Mouse (Mus musculus): ENCODE results near the gene Ppp3r2. TPM values are rescaled to one million over a fixed set of nuclear protein-coding genes. Genes with fewer than 3 reads are reported as not detected.

Gene Ppp3r2
- total and polyA plus RNA-seq, 3 experiments = 0.05 TPM; not detected in 2

DNA sequence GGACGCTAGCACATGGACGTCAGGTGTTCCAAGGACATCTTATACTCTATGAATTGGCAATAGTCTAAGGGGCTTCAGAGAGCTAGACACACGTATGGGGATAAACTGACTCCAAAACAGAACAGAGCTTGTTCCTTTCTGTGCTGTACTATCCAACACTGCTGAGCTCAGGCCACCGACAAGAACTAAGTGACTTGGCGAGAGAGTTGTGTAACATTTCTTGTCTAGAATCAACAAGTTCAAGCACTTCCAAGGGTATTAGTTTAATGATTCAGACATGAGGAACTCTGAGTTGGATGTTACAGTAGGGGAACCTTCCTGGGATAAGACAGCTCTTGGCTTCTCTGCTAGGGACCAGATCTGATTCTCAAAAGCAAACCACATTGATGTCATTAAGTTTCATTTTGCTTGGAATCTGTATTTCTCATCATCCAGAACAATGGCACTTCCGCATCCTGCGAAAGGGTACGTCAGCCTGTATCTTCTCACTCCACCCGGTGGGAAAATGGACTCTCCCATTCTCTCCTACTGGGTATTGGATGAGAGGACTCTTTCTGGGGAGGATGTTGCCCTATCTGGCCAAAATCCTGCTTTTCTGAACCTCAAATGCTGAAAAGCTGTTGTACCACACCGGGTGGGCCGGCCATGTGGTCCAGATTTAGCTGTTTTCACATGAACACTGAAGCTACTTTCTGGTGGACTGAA lies 1.5 kb downstream of the Ppp3r2 start:
- no peaks in the 10 kb centered on the region for H3K9me3 ChIP-seq (replicated peaks)
- no peaks in the 10 kb centered on the region for H3K4me1 ChIP-seq (ENCODE audit: insufficient read depth, low read depth, low read length)
- no peak for ATAC-seq (ENCODE audit: extremely low read depth, insufficient number of reproducible peaks, low FRiP score, poor library complexity, severe bottlenecking)
- H3K36me3 ChIP-seq (replicated peaks) = no peaks in the 10 kb centered on the region
- peaks cover 4% of the 10 kb centered on the region; the same call in 1 of the 2 replicates for H3K27me3 ChIP-seq (ENCODE audit: insufficient read depth, low read length)
- H3K4me3 ChIP-seq (ENCODE audit: low read depth, low read length) = no peak overlapping the region
- no peak for DNase-seq (ENCODE audit: low spot score)
- no peak for TF ChIP-seq GATA2 (IDR thresholded peaks at IDR 0.05; ENCODE audit: borderline replicate concordance, low read depth, low read length)
- no peak for TF ChIP-seq CTCF (IDR thresholded peaks at IDR 0.05; ENCODE audit: low read depth, low read length)
- no peak for TF ChIP-seq POLR2AphosphoS5 (IDR thresholded peaks at IDR 0.05; ENCODE audit: insufficient replicate concordance, low read depth, low read length)
- TF ChIP-seq GATA1 (IDR thresholded peaks at IDR 0.05; ENCODE audit: borderline replicate concordance, low read length) = no peak

DNA sequence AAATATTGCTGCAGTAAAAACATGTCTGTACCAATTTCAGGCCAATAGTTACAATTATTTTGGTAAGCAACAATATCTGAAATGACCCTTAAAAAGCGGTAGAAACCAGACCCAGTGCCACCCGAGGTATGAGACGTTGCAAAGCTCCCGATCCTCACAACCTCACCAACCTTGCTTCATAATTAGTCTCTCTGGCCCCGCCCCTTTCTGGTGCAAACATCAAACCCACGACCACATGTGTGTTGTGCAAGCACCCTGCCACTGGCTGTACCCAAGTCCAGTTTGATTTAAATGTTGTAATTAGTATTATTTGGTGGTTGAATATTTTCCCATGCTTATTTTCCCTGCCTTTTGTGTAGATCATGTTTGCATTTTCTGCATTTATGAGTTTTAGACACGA lies 5.0 kb downstream of the Ppp3r2 start:
- Histone ChIP-seq H3K9me3 (replicated peaks) (no peaks in the 10 kb centered on the region), H3K36me3 (replicated peaks) (no peaks in the 10 kb centered on the region), H3K4me3 (ENCODE audit: low read depth, low read length) (no peak overlapping the region), H3K4me1 (ENCODE audit: insufficient read depth, low read depth, low read length) (no peaks in the 10 kb centered on the region), H3K27me3 (ENCODE audit: insufficient read depth, low read length) (peaks cover 6% of the 10 kb centered on the region; the same call in 1 of the 2 replicates)
- DNase-seq (ENCODE audit: low spot score) (no peak), ATAC-seq (ENCODE audit: extremely low read depth, insufficient number of reproducible peaks, low FRiP score, poor library complexity, severe bottlenecking) (no peak)
- TF ChIP-seq TAL1 (conservative IDR thresholded peaks at IDR 0.05; ENCODE audit: low read depth, low read length) (no peak), GATA1 (IDR thresholded peaks at IDR 0.05; ENCODE audit: borderline replicate concordance, low read length) (no peak), POLR2AphosphoS5 (IDR thresholded peaks at IDR 0.05; ENCODE audit: insufficient replicate concordance, low read depth, low read length) (no peak), CTCF (IDR thresholded peaks at IDR 0.05; ENCODE audit: low read depth, low read length) (no peak), GATA2 (IDR thresholded peaks at IDR 0.05; ENCODE audit: borderline replicate concordance, low read depth, low read length) (no peak)

DNA sequence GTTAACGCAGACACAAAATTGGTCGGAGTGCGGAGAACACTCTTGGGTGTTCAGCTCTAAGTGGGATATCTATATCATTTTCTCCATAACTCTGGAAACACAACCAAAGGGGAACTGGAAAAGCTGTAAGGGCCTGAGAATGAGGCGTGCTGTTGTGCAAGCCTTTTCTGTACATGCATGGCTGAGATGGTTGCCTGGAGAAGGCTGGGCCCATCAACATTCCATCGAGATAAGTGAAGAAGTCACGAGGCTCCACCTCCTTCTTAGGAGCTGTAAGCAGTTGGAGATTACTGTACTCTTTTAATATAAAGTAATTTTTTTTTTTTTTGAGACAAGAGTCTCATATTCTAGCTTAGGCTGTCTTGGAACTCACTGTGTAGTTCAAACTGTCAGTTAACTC lies 5.8 kb downstream of the Ppp3r2 start:
- no peak for ATAC-seq (ENCODE audit: extremely low read depth, insufficient number of reproducible peaks, low FRiP score, poor library complexity, severe bottlenecking)
- no peak for TF ChIP-seq CTCF (IDR thresholded peaks at IDR 0.05; ENCODE audit: low read depth, low read length)
- no peak for TF ChIP-seq TAL1 (conservative IDR thresholded peaks at IDR 0.05; ENCODE audit: low read depth, low read length)
- TF ChIP-seq GATA1 (IDR thresholded peaks at IDR 0.05; ENCODE audit: borderline replicate concordance, low read length) = no peak
- TF ChIP-seq GATA2 (IDR thresholded peaks at IDR 0.05; ENCODE audit: borderline replicate concordance, low read depth, low read length) = no peak
- no peak for TF ChIP-seq POLR2AphosphoS5 (IDR thresholded peaks at IDR 0.05; ENCODE audit: insufficient replicate concordance, low read depth, low read length)
- Histone ChIP-seq H3K4me3 (ENCODE audit: low read depth, low read length) (no peak overlapping the region), H3K9me3 (replicated peaks) (no peaks in the 10 kb centered on the region), H3K27me3 (ENCODE audit: insufficient read depth, low read length) (peaks cover 3% of the 10 kb centered on the region; the same call in 1 of the 2 replicates), H3K4me1 (ENCODE audit: insufficient read depth, low read depth, low read length) (no peaks in the 10 kb centered on the region), H3K36me3 (replicated peaks) (no peaks in the 10 kb centered on the region)
- no peak for DNase-seq (ENCODE audit: low spot score)

DNA sequence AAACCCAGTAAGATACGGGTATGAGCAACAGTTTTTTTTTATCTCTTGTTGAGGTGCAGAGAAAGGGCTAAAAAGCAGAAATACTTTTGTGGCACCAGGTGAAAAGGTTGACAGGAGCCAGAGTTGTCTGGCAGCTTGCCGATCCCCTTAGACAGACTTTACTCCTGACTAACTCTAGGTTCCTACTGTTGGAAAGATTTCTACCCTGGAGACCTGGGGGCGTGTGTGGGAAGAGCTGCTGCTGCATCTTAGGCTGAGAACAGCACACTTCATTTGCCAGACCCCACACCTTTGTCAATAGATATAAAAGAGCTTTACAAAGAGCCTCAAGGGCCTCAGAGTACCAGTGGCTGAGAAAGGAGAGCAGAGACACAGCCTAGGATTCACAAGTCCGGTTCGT lies 17.0 kb downstream of the Ppp3r2 start:
- H3K4me3 ChIP-seq (ENCODE audit: low read depth, low read length) = no peak overlapping the region
- H3K9me3 ChIP-seq (replicated peaks) = no peaks in the 10 kb centered on the region
- no peaks in the 10 kb centered on the region for H3K4me1 ChIP-seq (ENCODE audit: insufficient read depth, low read depth, low read length)
- DNase-seq (ENCODE audit: low spot score) = no peak
- ATAC-seq (ENCODE audit: extremely low read depth, insufficient number of reproducible peaks, low FRiP score, poor library complexity, severe bottlenecking) = no peak
- H3K27me3 ChIP-seq (ENCODE audit: insufficient read depth, low read length) = no peaks in the 10 kb centered on the region
- TF ChIP-seq CTCF (IDR thresholded peaks at IDR 0.05; ENCODE audit: low read depth, low read length) (no peak), TAL1 (conservative IDR thresholded peaks at IDR 0.05; ENCODE audit: low read depth, low read length) (no peak)
- H3K36me3 ChIP-seq (replicated peaks) = peaks cover 50% of the 10 kb centered on the region

DNA sequence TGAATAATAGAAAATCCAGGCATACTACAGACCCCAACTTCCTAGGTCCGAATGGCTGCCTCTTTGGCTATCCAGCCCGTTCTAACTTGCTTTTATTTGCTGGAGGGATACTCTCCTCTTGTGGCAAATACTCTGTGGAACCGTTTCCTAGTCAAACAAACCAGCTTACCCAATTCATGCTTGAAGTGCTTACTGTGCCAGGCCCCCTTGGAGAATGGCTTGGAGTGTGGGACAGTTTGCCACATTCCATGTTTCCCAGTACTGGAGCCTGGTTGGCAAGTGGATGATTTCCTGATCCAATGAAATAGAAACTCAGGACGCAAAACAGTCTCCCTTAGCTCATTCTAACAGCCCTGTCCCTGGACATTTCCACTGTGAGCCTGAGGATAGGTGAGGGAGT lies 19.6 kb downstream of the Ppp3r2 start:
- no peaks in the 10 kb centered on the region for H3K9me3 ChIP-seq (replicated peaks)
- H3K36me3 ChIP-seq (replicated peaks) = peaks cover 72% of the 10 kb centered on the region
- no peak overlapping the region for H3K4me3 ChIP-seq (ENCODE audit: low read depth, low read length)
- H3K4me1 ChIP-seq (ENCODE audit: insufficient read depth, low read depth, low read length) = no peaks in the 10 kb centered on the region
- no peak for DNase-seq (ENCODE audit: low spot score)
- no peak for ATAC-seq (ENCODE audit: extremely low read depth, insufficient number of reproducible peaks, low FRiP score, poor library complexity, severe bottlenecking)
- TF ChIP-seq CTCF (IDR thresholded peaks at IDR 0.05; ENCODE audit: low read depth, low read length) = no peak
- no peak for TF ChIP-seq GATA1 (IDR thresholded peaks at IDR 0.05; ENCODE audit: borderline replicate concordance, low read length)
- TF ChIP-seq POLR2AphosphoS5 (IDR thresholded peaks at IDR 0.05; ENCODE audit: insufficient replicate concordance, low read depth, low read length) = no peak
- no peak for TF ChIP-seq TAL1 (conservative IDR thresholded peaks at IDR 0.05; ENCODE audit: low read depth, low read length)
- TF ChIP-seq GATA2 (IDR thresholded peaks at IDR 0.05; ENCODE audit: borderline replicate concordance, low read depth, low read length) = no peak
- H3K27me3 ChIP-seq (ENCODE audit: insufficient read depth, low read length) = no peaks in the 10 kb centered on the region

- Histone ChIP-seq H3K9me3 (replicated peaks) (no peaks in the 10 kb centered on the region), H3K27me3 (ENCODE audit: insufficient read depth, low read length) (no peaks in the 10 kb centered on the region), H3K4me3 (ENCODE audit: low read depth, low read length) (no peak overlapping the region), H3K4me1 (ENCODE audit: insufficient read depth, low read depth, low read length) (no peaks in the 10 kb centered on the region), H3K36me3 (replicated peaks) (peaks cover 78% of the 10 kb centered on the region)
- no peak for ATAC-seq (ENCODE audit: extremely low read depth, insufficient number of reproducible peaks, low FRiP score, poor library complexity, severe bottlenecking)
- no peak for DNase-seq (ENCODE audit: low spot score)
- no peak for TF ChIP-seq CTCF (IDR thresholded peaks at IDR 0.05; ENCODE audit: low read depth, low read length)
- no peak for TF ChIP-seq GATA2 (IDR thresholded peaks at IDR 0.05; ENCODE audit: borderline replicate concordance, low read depth, low read length)
- no peak for TF ChIP-seq POLR2AphosphoS5 (IDR thresholded peaks at IDR 0.05; ENCODE audit: insufficient replicate concordance, low read depth, low read length)
- no peak for TF ChIP-seq TAL1 (conservative IDR thresholded peaks at IDR 0.05; ENCODE audit: low read depth, low read length)
- no peak for TF ChIP-seq GATA1 (IDR thresholded peaks at IDR 0.05; ENCODE audit: borderline replicate concordance, low read length)
Measured at GRCm38 (mm10) chr4:49661664-49662063, 20.2 kb downstream of the Ppp3r2 start.
